Mouse (Mus musculus): Measurements from ENCODE around the gene 4921507P07Rik.
"Not testable (repeated sequence)": the region's sequence is repeated elsewhere in the genome, so short reads cannot be mapped to it uniquely, and the experiment has no call there.

4921507P07Rik gene

DNA sequence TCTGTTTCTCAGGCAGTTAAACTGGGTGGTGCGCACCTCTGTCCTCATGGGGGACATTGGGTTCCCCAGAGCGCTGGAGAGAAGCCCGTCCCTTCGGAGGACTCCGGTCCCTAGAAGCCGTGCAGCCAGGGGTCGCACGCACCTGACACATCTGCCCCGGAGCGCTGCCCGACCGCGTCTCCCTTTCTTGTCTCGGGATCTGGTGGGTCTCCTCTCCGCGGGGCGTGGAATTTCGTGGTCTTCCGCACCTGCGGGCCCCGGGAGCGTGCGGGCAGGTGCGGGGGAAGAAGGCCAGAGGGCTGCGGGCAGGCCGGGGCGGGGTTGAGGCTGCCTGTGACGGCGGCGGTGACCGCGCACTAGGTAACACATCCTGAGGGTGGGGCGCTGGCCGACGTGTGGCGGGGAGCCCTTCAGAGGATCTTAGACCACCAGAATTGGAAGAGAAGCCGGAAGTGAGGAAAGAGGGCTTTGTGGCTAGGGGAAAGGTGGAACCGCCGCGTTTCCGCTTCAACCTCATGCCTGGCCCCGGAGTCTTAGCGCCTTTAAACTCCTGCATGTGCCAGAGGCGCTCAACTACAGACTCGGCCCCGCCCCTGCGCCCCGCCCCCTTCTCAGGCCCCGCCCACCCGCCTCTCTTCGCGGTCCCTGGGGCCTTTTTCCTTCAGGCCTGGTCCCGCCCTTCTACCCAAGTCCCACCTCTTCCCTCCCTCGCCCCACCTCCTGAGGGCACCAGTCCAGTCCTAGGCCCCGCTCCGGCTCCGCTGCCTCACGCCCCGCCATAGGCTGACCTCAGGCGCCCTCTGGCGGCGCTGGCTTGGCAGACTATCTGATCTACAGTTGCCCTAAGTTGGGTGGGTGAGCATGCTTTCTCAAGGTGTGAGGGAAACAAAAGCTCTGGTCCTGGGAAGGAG lies at the start of gene 4921507P07Rik:
TSS of gene 4921507P07Rik (minus strand) at position 332 of the 911 bp plus-strand sequence.
- DNase-seq = peak; percentile 97

DNA sequence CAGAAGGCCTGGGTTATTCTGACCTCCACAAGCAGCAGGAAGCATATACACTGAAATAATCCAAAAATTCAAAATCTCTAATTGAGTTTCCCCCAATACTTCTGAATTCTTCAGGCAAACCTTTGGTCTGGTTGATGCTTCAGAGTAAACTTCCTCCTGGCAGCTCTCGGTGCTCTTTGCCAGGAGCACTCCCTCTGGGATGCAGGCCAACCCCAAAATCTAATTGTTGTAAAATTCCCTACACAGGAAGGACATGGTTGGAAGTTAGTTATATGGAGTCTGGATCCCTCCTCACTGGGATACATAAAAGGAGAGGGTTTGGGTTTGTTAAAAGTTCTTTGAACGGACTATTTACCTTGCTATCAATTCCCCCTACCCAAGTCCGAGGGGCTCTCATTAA lies 48.3 kb upstream of the 4921507P07Rik start:
- peak in 1 of 2 experiments; percentile 21 for DNase-seq

DNA sequence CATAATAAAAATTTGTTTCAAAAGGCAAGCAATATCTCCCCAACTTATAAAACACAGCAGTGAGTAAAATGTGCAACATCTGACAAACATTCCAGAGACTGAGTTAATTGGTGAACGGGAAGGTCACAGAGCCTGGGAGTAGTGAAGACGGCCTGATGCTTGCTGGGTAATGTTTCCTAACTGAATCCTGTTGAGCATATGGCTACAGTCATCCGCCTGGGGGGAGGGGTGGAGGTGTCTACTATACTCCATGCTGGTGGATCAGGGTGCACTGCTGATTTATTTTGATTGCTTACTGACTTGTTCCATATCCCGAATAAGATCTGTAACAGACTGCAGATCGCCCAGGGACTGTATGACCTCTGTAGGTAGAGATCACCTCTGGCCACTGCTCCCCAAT lies 45.5 kb upstream of the 4921507P07Rik start:
- no peak for DNase-seq

DNA sequence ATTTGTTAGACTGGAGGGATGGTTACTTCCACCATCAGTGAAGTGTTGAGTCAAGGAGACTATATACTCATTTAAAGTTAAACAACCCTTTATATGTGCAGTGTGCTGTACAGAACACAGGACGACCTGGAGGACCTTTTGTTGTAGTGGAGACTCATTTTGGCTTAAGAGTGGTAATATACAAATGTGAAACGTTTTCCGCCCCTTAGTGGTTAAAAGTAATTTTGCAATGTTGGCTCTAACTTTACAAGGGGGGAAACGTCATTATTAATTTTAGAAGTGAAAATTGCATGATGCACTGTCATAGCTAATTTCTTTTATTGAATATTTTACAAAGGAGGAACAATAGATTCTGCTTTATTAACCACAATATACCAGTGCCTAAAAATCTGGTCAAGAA lies 43.9 kb upstream of the 4921507P07Rik start:
- DNase-seq = no peak

DNA sequence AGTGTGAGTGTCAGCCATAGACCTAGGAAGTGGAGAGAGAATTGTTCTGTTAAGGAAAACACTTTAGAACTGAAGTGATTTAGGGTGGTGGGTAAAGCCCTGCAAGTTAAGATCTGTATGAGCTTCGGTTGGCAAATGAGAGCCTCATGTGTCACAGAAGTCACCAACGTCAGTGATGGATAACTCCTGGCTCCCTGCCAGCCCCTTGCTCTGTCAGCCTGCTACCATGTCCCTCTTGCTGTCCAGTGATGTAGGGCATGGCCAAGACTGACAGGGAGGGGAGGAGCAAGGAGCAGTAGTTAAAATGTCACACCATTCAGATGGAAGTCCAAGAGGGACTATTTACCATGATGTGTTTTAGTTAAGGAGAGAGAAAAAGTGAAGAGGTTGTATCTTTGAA lies 43.2 kb upstream of the 4921507P07Rik start:
- peak in 1 of 2 experiments; percentile 26 for DNase-seq

DNA sequence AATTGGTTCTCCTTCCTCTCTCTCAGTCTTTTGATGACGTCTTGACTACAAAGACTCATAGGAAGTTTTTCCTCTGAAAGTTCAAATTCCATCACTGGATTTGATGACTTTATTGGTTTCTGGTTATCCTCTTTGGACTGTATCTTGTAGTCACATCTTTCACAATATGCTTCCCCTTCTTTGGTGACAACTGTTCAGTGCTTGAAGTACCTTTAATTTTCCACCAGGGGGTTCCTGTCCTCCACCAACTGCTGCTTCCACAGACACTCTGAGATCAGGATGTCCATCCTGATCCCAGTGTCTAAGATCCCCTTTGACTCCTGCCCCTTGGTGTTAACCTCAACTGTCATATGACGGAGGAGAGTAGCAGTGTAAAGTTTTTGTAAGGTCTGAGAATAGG lies 29.7 kb upstream of the 4921507P07Rik start:
- DNase-seq = not testable (repeated sequence)

DNA sequence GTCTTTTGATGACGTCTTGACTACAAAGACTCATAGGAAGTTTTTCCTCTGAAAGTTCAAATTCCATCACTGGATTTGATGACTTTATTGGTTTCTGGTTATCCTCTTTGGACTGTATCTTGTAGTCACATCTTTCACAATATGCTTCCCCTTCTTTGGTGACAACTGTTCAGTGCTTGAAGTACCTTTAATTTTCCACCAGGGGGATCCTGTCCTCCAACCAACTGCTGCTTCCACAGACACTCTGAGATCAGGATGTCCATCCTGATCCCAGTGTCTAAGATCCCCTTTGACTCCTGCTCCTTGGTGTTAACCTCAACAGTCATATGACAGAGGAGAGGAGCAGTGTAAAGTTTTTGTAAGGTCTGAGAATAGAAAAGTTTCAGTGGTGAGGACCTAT lies 21.8 kb upstream of the 4921507P07Rik start:
- DNase-seq = not testable (repeated sequence)

DNA sequence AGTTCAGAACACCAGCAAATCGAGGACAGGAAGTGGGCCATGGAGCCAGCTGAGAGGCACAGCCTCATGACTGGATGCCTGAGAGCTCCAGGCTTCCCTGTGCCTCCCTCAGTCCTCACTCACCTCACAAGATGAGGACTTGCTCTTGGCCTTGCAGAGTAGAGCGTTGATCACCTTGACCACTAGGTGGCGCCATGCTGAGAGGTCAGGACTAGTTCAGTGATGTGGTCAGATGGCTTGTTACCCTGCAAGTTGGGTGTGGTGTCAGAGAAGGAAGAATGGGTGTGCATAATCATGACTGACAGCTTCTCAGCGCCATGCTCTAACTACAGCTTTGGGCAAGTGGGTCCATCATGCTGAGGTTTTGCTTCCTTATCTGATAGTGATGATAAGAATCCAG lies 5.2 kb upstream of the 4921507P07Rik start:
- peak; percentile 29 to 48 for DNase-seq

DNA sequence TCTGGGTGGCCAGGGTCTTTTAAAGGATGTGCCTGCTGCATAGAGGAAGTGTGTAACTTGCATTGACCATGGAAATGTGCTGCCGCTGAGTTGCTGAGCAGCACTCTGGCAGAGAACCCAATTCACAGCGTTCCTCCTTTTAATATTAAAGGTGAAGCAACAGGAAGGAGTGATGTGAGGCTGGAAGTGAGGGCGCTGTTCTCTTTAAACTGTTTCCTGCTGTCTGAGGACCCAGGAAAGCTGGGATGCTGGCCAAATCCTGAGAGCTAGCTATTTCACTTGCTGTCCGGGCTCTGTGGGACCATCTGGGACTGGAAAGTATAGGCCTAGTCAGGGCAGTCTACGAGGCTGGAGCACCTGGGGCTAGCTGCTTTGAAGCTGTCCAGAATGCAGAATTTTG lies 2.1 kb upstream of the 4921507P07Rik start:
- DNase-seq = peak; percentile 68 to 74

DNA sequence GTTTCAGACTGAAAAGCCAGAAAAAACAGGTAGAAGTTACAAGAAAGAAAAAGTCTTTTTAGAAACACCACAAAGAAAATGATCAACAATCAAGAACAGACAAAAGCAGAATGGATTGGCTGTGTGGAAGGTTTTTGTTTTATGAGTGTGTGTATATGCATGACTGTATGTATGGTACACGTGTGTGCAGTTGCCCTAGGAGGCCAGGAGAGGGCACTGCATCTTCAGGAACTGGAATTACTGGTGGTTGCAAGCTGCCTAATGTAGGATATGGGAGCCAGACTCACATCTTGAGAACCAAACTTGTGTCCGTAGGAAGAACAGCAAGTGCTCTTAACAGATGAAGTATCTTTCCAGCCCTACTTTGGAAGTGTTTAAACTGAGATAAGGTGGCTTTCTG lies 2.1 kb downstream of the 4921507P07Rik start:
- DNase-seq = no peak

DNA sequence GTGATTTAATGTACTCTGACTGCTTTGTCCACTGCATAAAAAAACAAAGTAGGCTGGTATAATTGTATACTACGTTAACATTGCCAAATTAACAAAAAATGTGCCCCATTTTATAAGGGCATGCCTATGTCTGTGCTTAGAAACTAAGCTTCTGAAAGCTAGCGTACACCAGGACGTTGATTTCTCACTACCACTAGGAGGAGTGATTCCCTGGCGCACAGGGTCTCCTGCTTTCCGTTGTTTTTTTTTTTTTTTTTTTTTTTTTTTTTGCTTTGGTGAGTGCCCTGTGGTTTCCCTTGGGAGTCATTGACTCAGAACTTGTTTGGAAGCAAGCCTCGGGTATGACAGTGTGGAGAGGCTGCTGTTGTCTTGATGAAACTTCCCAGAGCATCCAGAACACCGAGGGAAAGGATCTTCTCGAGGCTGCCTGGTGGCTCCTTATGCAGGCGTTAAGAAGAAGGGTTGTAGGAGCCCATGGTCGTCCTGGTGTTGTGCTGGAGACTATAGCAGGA lies 3.0 kb downstream of the 4921507P07Rik start:
- DNase-seq = no peak

DNA sequence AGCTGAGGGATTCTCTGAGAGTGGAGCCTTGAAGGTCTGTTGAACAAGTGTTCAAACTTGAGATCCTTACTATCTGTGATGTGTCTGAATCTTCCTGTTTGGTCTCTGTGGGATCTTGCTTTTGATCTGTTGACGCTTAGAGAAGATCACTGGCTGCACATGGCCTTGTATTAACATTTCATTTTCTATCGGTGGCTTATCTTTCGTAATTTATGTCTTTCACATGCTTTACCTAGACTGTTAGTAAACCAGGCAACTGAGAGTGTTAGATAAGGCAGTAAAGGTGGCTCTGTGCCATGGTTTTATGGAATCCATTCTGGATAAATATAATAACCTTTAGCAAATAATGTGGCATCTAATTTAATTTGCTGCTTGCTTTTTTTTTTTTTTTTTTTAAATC lies 6.2 kb downstream of the 4921507P07Rik start:
- no peak for DNase-seq

DNA sequence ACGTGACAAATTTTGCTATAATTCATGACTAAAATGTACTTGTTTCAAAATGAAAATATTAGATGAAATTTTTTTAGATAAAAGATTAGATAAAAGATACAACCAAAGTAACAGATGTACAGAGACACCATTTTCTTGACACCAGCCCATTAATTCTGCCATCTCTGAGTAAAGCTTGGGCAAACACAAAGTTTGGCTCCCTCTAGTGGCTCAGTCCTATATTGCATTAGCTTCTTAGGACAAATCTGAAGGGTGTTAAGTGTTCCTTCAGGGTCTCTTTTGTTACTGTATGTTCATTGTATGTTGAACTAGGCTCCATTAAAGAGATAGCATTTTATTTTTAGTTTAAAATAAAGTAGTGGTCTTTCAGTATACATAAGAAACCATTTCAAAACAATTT lies 8.2 kb downstream of the 4921507P07Rik start:
- DNase-seq = peak in 1 of 2 experiments; percentile 62

DNA sequence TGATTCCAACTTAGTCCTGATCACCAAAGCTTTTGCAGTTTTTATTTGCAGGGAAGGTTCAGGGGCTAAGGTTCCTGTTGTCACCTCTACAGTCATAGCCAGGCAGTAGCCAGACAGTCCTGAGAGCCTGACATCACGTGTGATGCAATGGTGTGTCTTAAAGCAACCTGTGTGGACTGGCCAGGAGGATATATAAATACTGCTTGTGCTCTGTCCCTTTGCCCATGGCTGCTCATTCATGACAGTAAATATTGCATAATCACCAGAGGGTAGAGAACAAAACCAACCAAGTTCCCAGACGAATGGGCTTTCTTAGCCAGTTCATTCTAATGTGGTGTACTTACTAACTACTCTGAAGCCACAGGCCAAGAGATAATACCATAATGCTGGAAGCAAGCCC lies 9.0 kb downstream of the 4921507P07Rik start:
- DNase-seq = no peak

DNA sequence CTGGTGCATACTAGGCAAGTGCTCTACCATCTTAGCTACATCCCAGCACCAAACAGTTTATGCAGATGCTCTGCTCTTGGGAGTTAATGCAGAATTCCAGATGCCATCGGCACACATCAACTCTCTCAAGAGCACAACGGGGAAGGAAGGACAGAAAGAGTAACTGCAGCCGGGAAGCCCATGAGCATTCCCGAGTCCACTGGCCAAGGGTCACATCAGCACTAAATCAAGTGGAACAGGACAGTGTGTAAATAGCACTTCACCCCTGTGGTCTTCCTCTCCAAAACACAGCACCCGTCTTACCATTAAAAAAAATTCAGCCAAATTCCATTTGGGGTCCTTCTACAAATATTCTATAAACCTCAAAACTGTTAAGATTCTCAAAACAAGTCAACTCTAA lies 10.1 kb downstream of the 4921507P07Rik start:
- DNase-seq = no peak

DNA sequence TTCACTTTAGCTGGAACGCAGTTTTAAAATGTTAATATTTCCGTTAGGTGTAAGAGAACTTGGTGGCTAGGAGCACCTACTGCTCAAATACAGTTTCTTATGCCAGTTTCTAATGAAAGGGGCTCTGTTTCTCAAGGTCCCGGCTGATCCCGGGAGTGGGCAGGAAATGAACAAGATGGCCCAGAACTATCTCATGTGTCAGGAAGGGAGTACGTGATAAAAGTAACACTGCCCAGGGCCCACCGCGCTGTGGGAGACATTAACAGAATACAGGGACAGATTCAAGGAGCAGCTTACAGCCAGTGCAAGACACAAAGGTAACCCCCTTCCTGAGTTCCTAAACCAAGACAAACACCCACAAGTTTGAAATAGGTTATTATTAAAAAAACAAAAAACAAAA lies 10.7 kb downstream of the 4921507P07Rik start:
- no peak for DNase-seq

DNA sequence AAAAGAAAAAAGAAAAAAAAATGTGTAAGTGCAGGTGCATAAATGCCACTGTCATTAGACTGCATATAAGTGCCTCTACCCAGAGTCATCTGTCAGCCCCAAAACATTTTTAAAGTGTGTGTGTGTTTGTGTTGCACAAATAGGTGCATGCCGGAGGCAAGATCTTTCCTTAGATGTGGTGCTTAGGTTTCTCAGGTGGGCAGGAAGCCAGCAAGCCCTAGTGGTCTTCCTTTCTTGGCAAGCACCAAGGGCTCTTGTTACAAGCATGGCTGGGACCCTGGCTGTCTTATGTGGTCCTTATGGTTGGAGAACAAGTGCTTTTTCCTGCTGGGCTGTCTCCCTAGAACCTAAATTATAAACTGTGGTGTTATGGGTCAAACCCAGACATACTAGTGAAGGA lies 24.8 kb downstream of the 4921507P07Rik start:
- DNase-seq = no peak

DNA sequence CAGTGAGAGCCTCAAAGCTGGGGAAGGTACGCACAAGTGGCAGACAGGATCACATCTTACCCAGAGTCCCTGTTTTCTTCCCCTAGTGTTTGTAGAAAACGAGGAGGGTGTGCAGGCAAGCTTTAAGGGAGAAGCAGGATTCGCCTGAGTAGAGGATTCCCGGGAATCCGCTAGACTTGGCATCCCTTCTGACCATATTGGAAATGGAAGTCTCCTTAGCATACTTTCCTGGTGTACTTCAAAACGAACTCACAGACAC lies 29.5 kb downstream of the 4921507P07Rik start:
- no peak for DNase-seq

DNA sequence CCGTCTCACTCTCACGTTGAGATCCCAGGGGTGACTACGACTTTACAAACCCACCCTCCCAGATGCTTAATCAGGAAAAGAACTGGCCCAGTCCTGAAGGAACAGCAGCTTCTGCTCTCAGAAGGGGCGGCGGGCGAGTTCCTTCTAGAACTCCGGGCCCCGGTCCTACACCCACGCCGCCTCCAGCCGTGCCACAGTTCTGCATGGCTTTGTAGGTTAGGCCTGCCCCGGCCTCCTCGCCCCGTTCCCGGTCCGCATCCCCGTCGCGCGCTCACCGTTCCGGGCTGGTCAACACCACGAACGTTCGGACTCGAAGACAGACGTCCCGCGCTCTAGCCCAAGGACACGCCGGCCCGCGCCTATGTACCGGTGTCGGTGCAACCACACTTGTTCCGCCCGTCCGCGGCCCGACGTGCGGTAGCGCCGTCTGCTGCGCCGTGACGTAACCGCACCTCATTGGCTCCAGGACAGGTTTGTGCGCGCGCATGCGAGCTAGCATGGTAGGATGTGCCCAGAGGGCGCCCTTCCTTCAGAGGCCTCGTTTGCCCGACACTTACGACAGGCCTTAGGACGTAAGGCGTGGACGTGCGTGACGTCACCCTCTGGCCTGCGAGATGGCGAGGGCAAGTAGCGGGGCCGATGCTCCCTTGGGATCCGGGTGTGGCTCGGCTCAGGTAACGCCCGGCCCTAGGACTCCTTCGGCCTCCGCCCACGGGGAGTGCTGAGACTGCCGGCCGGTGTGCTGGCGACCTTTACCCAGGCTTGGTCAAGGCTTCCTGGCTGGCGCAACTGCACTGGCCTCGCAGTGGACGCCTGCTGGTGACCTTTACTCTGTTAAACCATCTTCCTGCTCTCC lies 30.1 kb downstream of the 4921507P07Rik start, which contains the start of gene Cycs:
TSS of gene Cycs (minus strand) at position 398 of the 856 bp plus-strand sequence.
- peak; percentile 100 for DNase-seq

DNA sequence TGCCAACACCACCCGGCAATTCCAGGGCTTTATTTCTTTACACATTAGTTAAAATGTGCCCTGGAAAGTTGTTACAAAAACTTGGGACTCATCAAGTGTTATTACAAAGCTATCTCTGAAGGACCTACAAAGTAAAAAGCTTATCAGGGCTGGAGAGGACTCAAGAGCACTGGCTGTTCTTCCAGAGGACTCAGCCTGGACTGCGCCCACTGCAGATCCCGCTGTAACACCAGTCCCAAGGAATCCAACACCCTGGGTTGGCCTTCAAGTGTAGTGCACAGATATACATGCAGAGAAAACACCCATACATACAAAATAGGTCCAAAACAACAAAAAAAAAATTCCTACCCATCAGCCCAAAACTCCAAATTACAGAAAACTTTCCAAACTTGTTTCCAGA lies 32.8 kb downstream of the 4921507P07Rik start:
- no peak for DNase-seq

DNA sequence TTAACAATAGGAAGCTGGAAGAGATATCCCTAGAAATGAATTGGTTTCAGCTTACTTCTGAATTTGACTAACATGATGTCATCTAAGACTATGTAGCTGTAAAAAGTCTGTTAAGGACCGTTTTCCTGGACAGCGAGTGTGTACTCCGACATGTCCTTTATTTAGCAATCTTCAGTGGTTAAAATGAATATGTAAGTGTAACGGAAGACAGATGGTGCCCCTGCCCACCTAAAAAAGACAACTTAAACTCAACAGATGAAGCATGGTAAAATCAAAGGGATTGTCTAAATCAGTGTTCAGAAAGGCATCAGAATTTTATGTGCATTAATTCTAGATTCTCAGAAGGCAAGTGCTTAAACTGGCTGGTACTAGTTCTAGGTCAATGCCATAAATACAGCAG lies 34.0 kb downstream of the 4921507P07Rik start:
- no peak for DNase-seq

DNA sequence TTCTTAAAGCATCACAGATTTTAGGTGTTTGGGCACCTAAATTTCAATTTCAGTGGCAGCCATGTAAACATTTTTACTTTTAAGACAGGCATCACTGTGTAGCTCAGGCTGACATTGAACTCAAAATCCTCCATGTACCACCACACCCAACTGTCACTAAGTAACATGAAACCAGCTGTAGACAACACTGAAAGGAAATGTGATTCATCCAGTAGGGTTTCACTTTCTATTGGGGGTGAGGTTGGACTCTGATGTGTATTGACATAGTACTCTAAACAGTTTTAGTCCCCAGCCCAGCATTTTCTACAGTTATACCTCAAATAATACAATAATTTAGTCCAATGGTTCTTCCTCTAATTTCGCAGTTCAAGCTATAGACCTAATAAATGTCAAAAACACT lies 35.7 kb downstream of the 4921507P07Rik start:
- no peak for DNase-seq

DNA sequence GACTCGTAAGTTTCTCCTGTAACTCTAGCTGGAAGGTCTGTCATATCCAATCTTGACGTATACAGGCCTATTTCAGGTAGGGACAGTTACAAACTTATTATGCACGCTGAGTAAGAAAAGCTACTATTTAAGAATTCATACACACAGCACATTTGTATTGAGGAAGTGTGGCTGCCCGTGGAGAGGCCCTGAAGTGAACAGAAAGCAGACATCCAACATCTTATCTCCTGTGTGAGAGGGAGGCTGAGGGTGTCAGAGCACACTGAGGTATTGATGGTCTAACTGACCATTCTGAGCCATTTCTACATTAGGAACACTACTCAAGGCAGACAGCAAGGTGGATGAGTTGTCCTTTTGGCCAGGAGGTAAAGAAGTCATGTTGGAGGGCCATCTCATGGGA lies 37.6 kb downstream of the 4921507P07Rik start:
- no peak for DNase-seq

DNA sequence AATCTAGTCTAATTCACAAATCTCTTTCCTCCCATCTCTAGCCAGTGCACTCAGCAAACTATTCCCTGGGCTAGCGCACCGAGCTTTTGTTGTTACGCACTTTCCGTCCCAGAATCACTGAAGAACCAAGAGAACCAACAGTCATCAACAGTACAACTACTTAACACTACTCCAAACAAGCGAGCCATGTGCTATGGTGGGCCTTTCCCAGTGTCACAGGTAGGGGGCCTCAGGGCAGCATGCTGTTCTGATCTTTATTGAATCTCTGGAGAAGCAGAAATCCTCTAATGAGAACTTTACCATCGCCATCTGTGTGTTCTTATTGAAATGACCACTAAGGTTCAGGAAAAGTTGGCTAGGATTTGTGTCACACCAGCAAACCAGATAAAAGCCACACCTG lies 38.9 kb downstream of the 4921507P07Rik start:
- no peak for DNase-seq
